Mouse (Mus musculus): ENCODE measurements around the gene Evx2.

DNA sequence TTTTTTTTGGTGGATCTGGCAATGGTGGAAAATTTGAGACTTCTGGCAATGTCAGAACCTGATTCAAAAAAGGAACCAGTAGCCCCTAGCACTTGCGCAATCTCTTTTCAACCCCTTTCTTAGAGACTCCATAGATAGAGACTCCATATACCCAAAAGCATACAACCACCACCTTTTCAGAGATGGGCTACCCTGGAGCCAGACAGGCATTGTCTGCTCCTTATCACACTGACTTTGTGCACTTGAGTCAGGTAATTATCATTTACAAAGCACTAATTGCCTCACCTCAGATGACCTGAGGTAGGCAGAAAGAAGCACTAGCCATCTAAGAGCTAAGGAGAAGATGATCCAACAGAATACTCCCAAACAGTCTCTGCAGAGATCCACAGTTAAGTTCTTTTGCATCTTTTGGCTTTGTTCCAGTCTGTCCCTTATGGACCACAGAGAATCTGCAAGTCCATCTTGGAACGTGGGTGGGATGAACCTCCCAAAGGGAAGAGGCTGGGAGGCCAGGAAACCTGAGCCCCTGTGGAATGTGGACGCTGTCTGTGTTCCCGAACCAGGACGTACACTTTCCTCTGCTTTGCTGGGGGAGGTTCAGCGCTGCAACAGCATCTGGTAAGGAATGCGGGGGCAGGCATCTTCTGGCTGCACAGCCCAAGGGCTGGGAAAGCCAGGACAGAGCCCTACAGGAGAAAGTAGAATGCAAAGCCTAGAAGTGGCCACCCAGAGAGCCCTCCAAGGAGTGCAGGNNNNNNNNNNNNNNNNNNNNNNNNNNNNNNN, 12.1 kb downstream of the Evx2 start:
- TF ChIP-seq CTCF (IDR thresholded peaks at IDR 0.05; ENCODE audit: low read depth, low read length): no peak
- TF ChIP-seq POLR2A (IDR thresholded peaks at IDR 0.05; ENCODE audit: borderline replicate concordance, low read depth, low read length): no peak
